Mouse (Mus musculus) myocyte (in vitro differentiated cells): ENCODE data around the gene Mrtfb.

Source experiments
- CEBPB ChIP-seq: IDR thresholded peaks from 2 replicates; pipeline ENCODE4 v1.6.1; 2011; ENCODE audit warnings: mild to moderate bottlenecking, moderate library complexity; ENCODE audit not compliant: poor library complexity, insufficient read depth, severe bottlenecking
- E2F4 ChIP-seq: IDR thresholded peaks from one replicate; pipeline ENCODE4 v1.6.1; 2011; ENCODE audit warnings: mild to moderate bottlenecking, control low read depth, moderate library complexity; ENCODE audit not compliant: insufficient read depth
- MAX ChIP-seq: IDR thresholded peaks from one replicate; pipeline ENCODE4 v1.6.1; 2011; ENCODE audit warnings: low read depth, mild to moderate bottlenecking, control low read depth
- MYOD1 ChIP-seq, 3 experiments: IDR thresholded peaks; one replicate each; pipeline ENCODE4 v1.6.1; 2011; ENCODE audit warnings: control low read depth in 2 of 3, low read depth in 2 of 3, mild to moderate bottlenecking in 2 of 3, moderate library complexity in 1 of 3; ENCODE audit not compliant: insufficient read length in 2 of 3, control insufficient read depth in 1 of 3
- MYOG ChIP-seq, 3 experiments: IDR thresholded peaks; one replicate each; pipeline ENCODE4 v1.6.1; 2011; ENCODE audit warnings: control low read depth in 2 of 3, low read depth in 2 of 3, mild to moderate bottlenecking in 2 of 3; ENCODE audit not compliant: insufficient read length in 2 of 3, control insufficient read depth in 1 of 3, insufficient read depth in 1 of 3
- POLR2A ChIP-seq: IDR thresholded peaks from one replicate; pipeline ENCODE4 v1.6.1; 2011; ENCODE audit warnings: low read depth, mild to moderate bottlenecking, control low read depth, moderate library complexity; ENCODE audit not compliant: insufficient read length
- POLR2AphosphoS2 ChIP-seq: IDR thresholded peaks from one replicate; pipeline ENCODE4 v1.6.1; 2011; ENCODE audit warnings: low read depth, control low read depth; ENCODE audit not compliant: insufficient read length
- REST ChIP-seq: IDR thresholded peaks from one replicate; pipeline ENCODE4 v1.6.1; 2011; ENCODE audit warnings: mild to moderate bottlenecking, control low read depth, moderate library complexity; ENCODE audit not compliant: insufficient read depth, insufficient read length
- SRF ChIP-seq: IDR thresholded peaks from one replicate; pipeline ENCODE4 v1.6.1; 2011; ENCODE audit warnings: low read depth; ENCODE audit not compliant: control insufficient read depth, insufficient read length
- TCF12 ChIP-seq: IDR thresholded peaks from one replicate; pipeline ENCODE4 v1.6.1; 2011; ENCODE audit warnings: mild to moderate bottlenecking, control low read depth; ENCODE audit not compliant: poor library complexity, insufficient read depth, severe bottlenecking
- TCF3 ChIP-seq: IDR thresholded peaks from one replicate; pipeline ENCODE4 v1.6.1; 2011; ENCODE audit warnings: low read depth, control low read depth; ENCODE audit not compliant: insufficient read length
- USF1 ChIP-seq: IDR thresholded peaks from one replicate; pipeline ENCODE4 v1.6.1; 2011; ENCODE audit warnings: low read depth, mild to moderate bottlenecking, control low read depth, moderate library complexity

GRCm38 (mm10) chr16:13306065-13306695 is 49.9 kb downstream of the Mrtfb start:
- TF ChIP-seq USF1 (no peak), E2F4 (no peak), MYOG (IDR thresholded peaks at IDR 0.05; ENCODE audit: control insufficient read depth in 1 of 3, insufficient read depth in 1 of 3, insufficient read length in 2 of 3, low read depth in 2 of 3) (peak in 1 of 3 experiments; percentile 38), POLR2A (no peak), MAX (no peak), TCF12 (no peak), MYOD1 (IDR thresholded peaks at IDR 0.05; ENCODE audit: control insufficient read depth in 1 of 3, insufficient read length in 2 of 3, low read depth in 2 of 3) (peak in 1 of 3 experiments; percentile 60), TCF3 (no peak), CEBPB (no peak), POLR2AphosphoS2 (no peak), SRF (no peak), REST (no peak)
